Mouse (Mus musculus): ENCODE data around the gene Casd1.

DNA sequence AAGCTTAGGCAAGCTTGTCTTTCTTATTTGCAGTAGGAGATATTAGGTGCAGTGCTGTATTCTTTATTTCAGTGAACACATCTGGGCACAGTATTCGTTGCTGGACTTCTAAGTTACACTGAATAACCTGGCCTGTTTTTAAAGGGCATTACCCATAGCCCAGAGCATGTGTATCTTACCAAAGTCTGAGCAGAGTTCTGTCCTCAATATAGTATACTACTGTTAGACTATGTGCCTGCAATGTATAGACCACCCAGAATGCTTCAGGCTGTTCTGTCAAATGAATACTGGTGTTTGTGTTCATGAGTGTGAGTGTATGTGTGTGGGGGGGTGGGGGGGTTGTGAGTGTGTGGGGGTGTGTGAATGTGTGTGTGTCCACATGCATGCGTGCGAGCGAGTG, 55.3 kb downstream of the Casd1 start:
- TF ChIP-seq POLR2AphosphoS2 (IDR thresholded peaks at IDR 0.05; ENCODE audit: insufficient read length, low read depth) (no peak), MYOG (IDR thresholded peaks at IDR 0.05; ENCODE audit: control insufficient read depth in 1 of 3, insufficient read depth in 1 of 3, insufficient read length in 2 of 3, low read depth in 2 of 3) (no peak), POLR2A (IDR thresholded peaks at IDR 0.05; ENCODE audit: insufficient read length, low read depth) (no peak), MAX (IDR thresholded peaks at IDR 0.05; ENCODE audit: low read depth) (no peak), E2F4 (IDR thresholded peaks at IDR 0.05; ENCODE audit: insufficient read depth) (no peak), SRF (IDR thresholded peaks at IDR 0.05; ENCODE audit: control insufficient read depth, insufficient read length, low read depth) (no peak), TCF12 (IDR thresholded peaks at IDR 0.05; ENCODE audit: insufficient read depth, poor library complexity, severe bottlenecking) (no peak)
